8 mouse cellular contexts compared by ENCODE assay signal in the genomic region with DNA sequence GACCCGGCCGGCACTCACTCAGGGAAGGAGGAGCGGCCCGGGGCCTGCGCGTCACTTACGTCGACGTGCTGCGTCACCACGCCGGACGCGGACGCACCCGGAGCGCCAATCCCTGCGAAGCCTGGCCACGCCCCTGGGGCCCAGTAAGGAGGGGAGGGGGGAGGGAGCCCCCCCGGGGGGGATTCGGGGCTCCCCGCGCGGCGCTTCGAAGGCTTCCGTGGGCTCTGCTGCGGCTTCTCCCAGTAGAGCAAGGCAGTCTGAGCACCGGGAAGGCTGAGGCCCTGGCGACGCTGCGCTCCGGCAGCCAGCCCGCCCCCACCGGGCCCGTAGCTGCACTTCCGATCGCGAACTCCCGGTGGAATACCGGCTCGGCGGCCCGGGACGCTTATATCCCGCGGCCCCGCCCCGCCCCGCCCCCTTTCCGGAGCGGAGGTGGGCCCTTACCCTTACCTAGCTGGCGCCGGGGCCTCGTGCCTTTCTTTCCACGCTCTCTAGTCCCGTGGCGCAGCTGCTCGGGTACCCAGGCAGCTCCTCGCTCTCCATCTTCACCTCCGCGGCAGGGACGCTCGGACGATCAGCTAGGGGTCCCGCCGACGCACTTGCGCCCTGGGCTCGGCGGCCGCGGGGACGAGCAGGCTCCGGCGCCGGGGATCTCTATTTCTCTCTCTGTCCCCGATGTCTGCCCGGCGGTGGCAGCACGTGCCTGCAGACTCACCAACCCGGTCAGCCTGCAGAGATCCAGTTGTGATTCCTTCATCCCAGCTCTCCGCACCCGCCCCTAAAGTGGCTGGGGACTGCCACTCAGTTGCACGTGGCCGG. TPM values are rescaled to one million over a fixed set of nuclear protein-coding genes. Genes with fewer than 3 reads are reported as not detected.
DNase-seq lines count a peak whose midpoint lies in the region; ATAC-seq and TF ChIP-seq lines count a peak whose summit lies in the region.

TSS of gene Zfp131 (minus strand) at position 129 of the 819 bp plus-strand sequence.

- H3K9ac ChIP-seq in hindbrain, postnatal 0 days (replicated peaks; ENCODE audit: low read length), result peak within 1 kb of the TSS; percentile 94

- H3K4me1 ChIP-seq in hindbrain, postnatal 0 days (ENCODE audit: insufficient read depth, low read length), result peaks cover 4% of the 10 kb centered on the region; the same call in 1 of the 2 replicates

- H3K27ac ChIP-seq in hindbrain, postnatal 0 days, result peak within 1 kb of the TSS; percentile 98
- H3K27ac ChIP-seq in left cerebral cortex, adult 2 months, result peak within 1 kb of the TSS; percentile 98

- H3K4me3 ChIP-seq in hindbrain, postnatal 0 days (ENCODE audit: low read length), result peak within 1 kb of the TSS; percentile 76
- H3K4me3 ChIP-seq in left cerebral cortex, adult 2 months, result peak within 1 kb of the TSS; percentile 97

- no peak for TF ChIP-seq CTCF in hindbrain, postnatal 0 days (IDR thresholded peaks at IDR 0.05; ENCODE audit: low read depth)
- no peak; the same call in 1 of the 2 replicates for TF ChIP-seq CTCF in left cerebral cortex, adult 2 months (IDR thresholded peaks at IDR 0.05)

- H3K36me3 ChIP-seq in hindbrain, postnatal 0 days (ENCODE audit: insufficient read depth, low read length), result 0 out of 2 replicates have a peak, but pooled peaks cover 3% of the 10 kb centered on the region

- H3K9me3 ChIP-seq in hindbrain, postnatal 0 days (ENCODE audit: low read length), result no peaks in the 10 kb centered on the region

- H3K4me2 ChIP-seq in hindbrain, postnatal 0 days (ENCODE audit: low read depth, low read length), result peak within 1 kb of the TSS; percentile 79

- peak; percentile 97 for ATAC-seq in hindbrain, postnatal 0 days
- peak; percentile 91 for ATAC-seq in megakaryocyte, adult 5-6 weeks (ENCODE audit: poor library complexity, severe bottlenecking)

- intact Hi-C loops in left cerebral cortex, adult 2 months (cut with DNase I), result loop anchor here (1.0 to 2.0 kb wide), 2 partner anchors 35 to 50 kb away; no protein-coding TSS in a partner anchor

- H3K27me3 ChIP-seq in hindbrain, postnatal 0 days (ENCODE audit: insufficient read depth, low read length), result no peaks in the 10 kb centered on the region

- DNase-seq in WW6 (ENCODE audit: low read depth, low spot score), result peak; percentile 82
- DNase-seq in cerebellum, postnatal 4 days (ENCODE audit: low spot score in 2 of 2), result peak; percentile 79 to 92
- peak; percentile 93 for DNase-seq in gastrocnemius, adult 18-20 months (ENCODE audit: low spot score)
- DNase-seq in hindbrain, postnatal 0 days (ENCODE audit: low spot score), result peak; percentile 98
- peak; percentile 94 for DNase-seq in left cerebral cortex, adult 2 months (ENCODE audit: extremely low spot score in 1 of 2, low spot score in 2 of 2)
- peak; percentile 89 to 93 for DNase-seq in right cerebral cortex, adult 2 months (ENCODE audit: low spot score in 2 of 2)
- peak; percentile 95 for DNase-seq in urinary bladder, postnatal 14 days (ENCODE audit: low spot score)

- under 1% methylated on average over 47 of the region's 86 CpGs for WGBS in hindbrain, postnatal 0 days

RNA-seq across cellular contexts. Expression of gene Zfp131, which starts in this region (rescaled TPM):
- 10 to 100 TPM; 19.4 to 20.5 TPM for total RNA-seq in gastrocnemius, adult 18-20 months (2021)
- total RNA-seq in hindbrain, postnatal 0 days (2014; rRNA removed), result 21.1 and 27.7 TPM in 2 replicates
- polyA plus RNA-seq in hindbrain, postnatal 0 days (2015; fragmentation: Nextera tagmentation; extraction: Ambion mirVana), result 26.3 and 29.6 TPM in 2 replicates
- 10 to 100 TPM; 46.1 to 47.6 TPM for total RNA-seq in left cerebral cortex, adult 2 months (2021)
- total RNA-seq in megakaryocyte, adult 5-6 weeks (2015), result 37.1 and 43.6 TPM in 2 replicates
- 43.0 and 45.1 TPM in 2 replicates for total RNA-seq in megakaryocyte, adult 5-6 weeks (2017)

Comparison
In these comparisons a context has a peak if more than half of its experiments do, and no peak if none do; other contexts are left out.
1. Peak in every context shown above with its lines: DNase-seq, ATAC-seq, H3K4me3 ChIP-seq and H3K27ac ChIP-seq.